Mouse (Mus musculus): ENCODE data around the gene AC140267.1. TPM values are rescaled to one million over a fixed set of nuclear protein-coding genes. Genes with fewer than 3 reads are reported as not detected.

Gene AC140267.1
- polyA plus RNA-seq, 1 experiment from 2014 or later: not detected

DNA sequence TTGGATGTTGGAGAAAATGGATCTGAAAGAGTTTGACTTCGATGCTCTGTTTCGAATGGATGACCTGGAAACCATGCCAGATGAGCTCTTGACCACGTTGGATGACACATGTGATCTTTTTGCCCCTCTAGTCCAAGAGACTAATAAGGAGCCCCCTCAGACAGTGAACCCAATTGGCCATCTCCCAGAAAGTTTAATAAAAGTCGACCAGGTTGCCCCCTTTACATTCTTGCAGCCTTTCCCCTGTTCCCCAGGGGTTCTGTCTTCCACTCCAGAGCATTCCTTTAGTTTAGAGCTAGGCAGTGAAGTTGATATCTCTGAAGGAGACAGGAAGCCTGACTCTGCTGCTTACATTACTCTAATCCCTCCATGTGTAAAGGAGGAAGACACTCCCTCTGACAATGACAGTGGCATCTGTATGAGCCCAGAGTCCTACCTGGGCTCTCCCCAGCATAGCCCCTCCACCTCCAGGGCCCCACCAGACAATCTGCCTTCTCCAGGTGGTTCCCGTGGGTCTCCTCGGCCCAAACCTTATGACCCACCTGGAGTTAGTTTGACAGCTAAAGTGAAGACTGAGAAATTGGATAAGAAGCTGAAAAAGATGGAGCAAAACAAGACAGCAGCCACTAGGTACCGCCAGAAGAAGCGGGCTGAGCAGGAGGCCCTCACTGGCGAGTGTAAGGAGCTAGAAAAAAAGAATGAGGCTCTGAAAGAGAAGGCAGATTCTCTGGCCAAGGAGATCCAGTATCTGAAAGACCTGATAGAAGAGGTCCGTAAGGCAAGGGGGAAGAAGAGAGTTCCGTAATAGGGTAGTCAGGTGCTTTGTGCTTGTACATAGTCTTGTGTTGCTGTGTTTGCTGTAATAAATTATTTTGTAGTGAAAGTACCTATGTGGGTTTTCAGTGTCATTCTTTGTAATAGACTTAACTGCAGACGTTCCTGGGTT lies 21.3 kb downstream of the AC140267.1 start:
- H3K4me3 ChIP-seq (replicated peaks): peak overlapping the region; percentile 73
- H3K4me2 ChIP-seq (replicated peaks): peak overlapping the region; percentile 81
- peaks cover 21% of the 10 kb centered on the region for H3K36me3 ChIP-seq
- 51% methylated on average over 12 of the region's 12 CpGs for WGBS
- no peak for ATAC-seq
- H3K9me3 ChIP-seq: no peaks in the 10 kb centered on the region
- H3K9ac ChIP-seq: peak overlapping the region; percentile 96
- H3K27me3 ChIP-seq (replicated peaks): no peaks in the 10 kb centered on the region
- H3K27ac ChIP-seq: peak overlapping the region; percentile 99
- H3K4me1 ChIP-seq (replicated peaks): peaks cover 41% of the 10 kb centered on the region

DNA sequence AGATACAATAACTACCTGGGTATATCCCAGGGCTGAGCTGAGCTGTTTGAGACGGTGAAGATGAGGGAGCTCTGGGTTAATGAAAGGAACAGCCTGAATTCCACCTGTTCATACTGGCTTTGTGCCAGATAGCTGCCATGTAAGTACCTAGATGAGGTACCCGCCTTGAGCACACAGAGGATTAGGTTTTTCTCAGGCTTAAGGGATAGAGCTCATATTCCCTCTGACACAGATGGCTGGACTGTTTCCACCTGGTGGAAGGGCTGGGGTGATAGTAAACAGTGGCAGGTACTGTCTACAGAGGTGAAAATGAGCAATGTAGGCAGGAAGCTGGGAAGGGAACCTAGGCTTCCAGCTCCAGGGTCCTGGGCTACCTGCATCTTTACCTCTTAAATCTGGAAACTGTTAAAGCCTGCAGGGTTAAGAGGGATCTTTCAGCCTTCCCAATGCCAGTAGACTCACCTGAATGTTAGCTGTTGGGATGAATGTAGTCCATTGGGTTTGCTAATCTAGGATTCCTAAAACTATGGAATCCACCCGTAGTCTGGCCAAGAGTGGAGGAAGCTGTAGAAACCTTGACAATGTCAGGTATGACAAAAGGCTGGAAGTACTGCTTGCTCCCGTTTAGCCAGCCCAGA lies 22.1 kb downstream of the AC140267.1 start:
- no peak for ATAC-seq
- H3K9ac ChIP-seq: peak overlapping the region; percentile 96; the same call in 1 of the 2 replicates
- H3K27ac ChIP-seq: peak overlapping the region; percentile 99
- H3K4me3 ChIP-seq (replicated peaks): no peak overlapping the region
- H3K4me2 ChIP-seq (replicated peaks): peak overlapping the region; percentile 81
- WGBS: 24% methylated on average over 4 of the region's 4 CpGs
- no peaks in the 10 kb centered on the region for H3K9me3 ChIP-seq
- H3K36me3 ChIP-seq: peaks cover 21% of the 10 kb centered on the region
- H3K4me1 ChIP-seq (replicated peaks): peaks cover 45% of the 10 kb centered on the region
- H3K27me3 ChIP-seq (replicated peaks): no peaks in the 10 kb centered on the region

DNA sequence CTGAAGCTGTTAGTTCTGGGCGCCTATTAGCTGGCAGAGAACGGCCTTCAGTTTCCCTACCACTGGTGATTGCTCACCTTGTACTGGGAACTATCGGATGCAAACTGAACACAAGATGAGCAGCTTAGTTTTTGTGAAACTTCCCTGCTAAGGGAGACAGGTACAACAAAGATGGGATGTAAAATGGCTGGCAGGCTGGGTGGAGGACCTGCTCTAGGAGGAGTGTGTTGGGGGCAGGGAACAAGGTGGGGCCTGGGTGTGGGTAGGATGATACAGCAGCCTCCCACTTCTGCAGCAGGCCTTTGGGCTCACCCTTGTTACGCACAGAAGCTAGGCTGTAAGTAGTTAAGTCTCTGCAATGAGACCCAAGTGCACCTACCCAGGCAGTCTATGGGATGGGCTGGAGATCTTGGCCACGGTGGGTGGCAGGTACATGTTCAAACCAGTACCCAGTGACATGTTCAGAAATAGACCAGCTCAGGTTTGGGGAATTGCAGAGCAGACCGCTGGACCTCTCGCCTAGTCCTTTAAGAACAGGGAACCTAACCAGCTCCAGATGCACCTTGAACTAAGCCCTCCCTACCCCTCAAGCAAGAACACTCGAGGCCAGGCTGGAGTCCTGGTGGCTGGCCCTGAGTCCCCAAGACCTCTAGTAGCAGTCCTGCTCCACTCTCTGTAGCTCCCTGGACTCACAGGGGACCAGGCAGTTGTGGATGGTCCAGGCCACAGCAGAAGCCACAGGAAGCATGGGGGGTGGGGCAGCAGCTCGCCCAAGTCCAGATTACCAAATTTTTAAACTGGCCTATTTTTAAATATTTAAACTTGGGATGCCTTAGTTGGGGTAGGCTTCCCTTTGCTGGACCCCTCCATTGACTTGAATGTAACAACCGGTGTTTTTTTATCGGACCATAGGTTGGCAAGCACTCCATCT lies 22.9 kb downstream of the AC140267.1 start:
- peaks cover 50% of the 10 kb centered on the region for H3K4me1 ChIP-seq (replicated peaks)
- peaks cover 21% of the 10 kb centered on the region for H3K36me3 ChIP-seq
- no peak overlapping the region for H3K4me3 ChIP-seq (replicated peaks)
- 53% methylated on average over 11 of the region's 11 CpGs for WGBS
- no peak overlapping the region for H3K9ac ChIP-seq
- ATAC-seq: no peak
- H3K4me2 ChIP-seq (replicated peaks): 0 out of 2 replicates have a peak overlapping the region, but pooled peaks have one; percentile 9
- H3K9me3 ChIP-seq: no peaks in the 10 kb centered on the region
- H3K27me3 ChIP-seq (replicated peaks): no peaks in the 10 kb centered on the region
- peak overlapping the region; percentile 99 for H3K27ac ChIP-seq

DNA sequence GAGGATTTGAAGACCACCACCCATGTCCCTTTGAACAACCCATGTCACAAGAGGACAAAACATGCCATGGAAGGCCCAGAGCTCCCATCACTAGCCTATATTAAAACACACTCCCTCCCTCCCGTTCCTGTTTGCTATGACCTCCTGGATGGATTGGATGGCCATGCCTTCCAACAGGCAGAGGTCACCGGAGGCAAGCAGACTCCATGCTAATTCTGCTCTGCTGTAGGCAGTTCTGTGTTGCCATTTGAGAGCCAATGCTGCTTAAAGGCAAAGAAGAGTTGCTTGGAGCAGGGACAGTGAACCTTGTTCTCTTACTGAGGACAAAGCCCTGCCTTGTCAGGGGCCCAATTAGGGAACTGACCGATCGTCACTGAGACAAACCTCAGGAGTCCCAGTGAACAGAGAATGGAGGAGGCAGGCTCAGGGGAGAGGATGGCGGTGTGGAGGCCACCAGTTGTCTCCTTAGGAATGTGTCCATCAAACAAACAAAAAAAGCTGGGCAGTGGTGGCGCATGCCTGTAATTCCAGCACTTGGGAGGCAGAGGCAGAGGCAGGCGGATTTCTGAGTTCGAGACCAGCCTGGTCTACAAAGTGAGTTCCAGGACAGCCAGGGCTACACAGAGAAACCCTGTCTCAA lies 23.9 kb downstream of the AC140267.1 start:
- Histone ChIP-seq H3K4me2 (replicated peaks) (no peak overlapping the region), H3K4me1 (replicated peaks) (peaks cover 45% of the 10 kb centered on the region), H3K9me3 (no peaks in the 10 kb centered on the region), H3K27ac (peak overlapping the region; percentile 45), H3K36me3 (peaks cover 21% of the 10 kb centered on the region), H3K9ac (no peak overlapping the region), H3K27me3 (replicated peaks) (no peaks in the 10 kb centered on the region), H3K4me3 (replicated peaks) (no peak overlapping the region)
- 73% methylated on average over 8 of the region's 8 CpGs for WGBS
- ATAC-seq: no peak

DNA sequence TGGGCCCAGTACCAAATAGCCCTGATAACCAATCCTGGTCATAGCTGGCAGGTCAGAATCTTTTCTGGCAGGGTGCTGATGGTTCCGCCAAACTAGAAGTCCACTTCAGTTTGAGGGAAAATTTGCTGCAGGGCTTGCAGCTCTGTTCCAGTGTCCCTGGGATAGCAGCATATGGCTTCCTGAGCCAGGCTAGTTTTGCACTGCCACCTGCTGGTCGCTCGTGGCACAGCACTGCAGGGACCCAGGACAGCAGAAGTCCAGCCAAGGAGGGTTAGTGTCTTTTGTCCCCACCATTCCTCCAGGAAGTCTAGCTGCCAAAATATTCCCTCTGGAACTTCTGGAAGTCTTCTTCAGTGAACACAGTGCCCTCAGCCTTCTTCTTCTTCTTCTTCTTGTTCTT lies 25.0 kb downstream of the AC140267.1 start:
- no peak for ATAC-seq
- Histone ChIP-seq H3K9ac (no peak overlapping the region), H3K36me3 (peaks cover 21% of the 10 kb centered on the region), H3K4me2 (replicated peaks) (no peak overlapping the region), H3K27me3 (replicated peaks) (no peaks in the 10 kb centered on the region), H3K4me1 (replicated peaks) (peaks cover 45% of the 10 kb centered on the region), H3K4me3 (replicated peaks) (no peak overlapping the region), H3K9me3 (no peaks in the 10 kb centered on the region), H3K27ac (no peak overlapping the region)
- 14% methylated on average over 3 of the region's 3 CpGs for WGBS

DNA sequence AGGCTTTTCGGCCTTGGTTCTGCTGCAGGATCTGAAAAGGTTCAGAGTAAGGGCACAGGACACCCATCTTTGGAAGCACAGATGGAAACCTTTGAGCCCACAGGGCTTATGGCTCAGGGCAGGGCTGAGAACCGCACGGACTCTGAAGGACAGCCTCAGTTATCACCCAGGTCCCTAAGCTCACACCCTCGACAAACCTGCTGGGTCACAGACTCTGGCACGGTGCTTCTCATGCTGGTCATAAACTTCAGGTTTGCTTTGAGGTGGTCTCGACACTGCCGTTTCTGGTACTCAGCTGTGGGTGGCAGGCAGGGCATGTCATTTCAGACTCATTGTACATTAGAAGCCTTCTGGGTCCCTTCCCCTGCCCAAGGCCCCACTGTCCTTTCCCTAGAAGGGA lies 25.5 kb downstream of the AC140267.1 start:
- Histone ChIP-seq H3K9ac (no peak overlapping the region), H3K4me3 (replicated peaks) (no peak overlapping the region), H3K27ac (no peak overlapping the region), H3K4me2 (replicated peaks) (no peak overlapping the region), H3K36me3 (peaks cover 21% of the 10 kb centered on the region), H3K4me1 (replicated peaks) (peaks cover 45% of the 10 kb centered on the region), H3K9me3 (no peaks in the 10 kb centered on the region), H3K27me3 (replicated peaks) (no peaks in the 10 kb centered on the region)
- no peak for ATAC-seq
- WGBS: 79% methylated on average over 7 of the region's 7 CpGs

DNA sequence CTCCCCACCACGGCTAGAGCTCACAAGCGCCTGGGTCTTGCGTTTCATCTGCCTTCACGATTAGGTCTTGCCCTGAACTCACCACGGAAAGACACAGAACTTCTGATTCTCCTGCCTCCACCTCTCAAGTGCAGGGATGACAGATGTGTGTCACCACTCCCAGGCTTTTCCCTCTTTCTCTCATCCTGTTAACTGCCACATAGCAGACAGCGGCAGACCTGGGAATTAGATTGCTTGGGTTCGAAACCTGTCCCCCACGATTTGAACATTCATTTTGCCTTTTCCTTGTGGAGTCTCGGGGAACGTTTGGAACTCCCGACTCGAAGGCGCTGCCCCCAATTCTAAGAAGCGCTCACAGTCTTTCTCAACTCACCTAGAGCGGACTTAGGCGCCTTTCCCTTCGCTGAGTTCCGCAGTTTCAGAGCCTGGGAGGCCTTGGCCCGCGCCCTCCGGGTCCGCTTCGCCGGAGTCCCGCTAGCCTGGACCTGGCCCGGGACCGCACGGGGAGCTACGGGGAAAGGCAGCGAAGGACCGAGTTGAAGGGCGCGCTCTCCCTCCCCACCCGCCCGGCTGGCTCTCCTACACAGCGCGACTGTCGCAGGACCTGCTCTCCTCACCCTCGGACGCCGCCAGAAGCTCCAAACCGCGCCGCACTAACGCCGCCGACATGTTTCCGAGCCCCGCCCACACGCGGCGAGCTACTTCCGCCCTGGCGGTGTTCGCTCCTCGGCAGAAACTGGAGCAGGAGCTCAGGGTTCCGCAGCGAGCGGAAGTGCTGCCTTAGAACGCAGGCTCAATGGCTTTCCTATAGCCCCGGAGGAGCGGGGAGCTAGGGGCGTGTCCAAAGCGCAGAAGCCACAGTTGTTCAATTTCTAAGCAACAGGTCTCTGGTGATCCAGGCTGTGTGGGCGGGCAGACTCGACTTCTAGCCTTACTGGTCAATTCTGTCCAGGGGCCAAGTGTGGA lies 28.3 kb downstream of the AC140267.1 start, which contains the start of gene Rps19bp1:
Rps19bp1 (minus strand) TSS at position 706 of the 966 bp plus-strand sequence.
- peak; percentile 95 for ATAC-seq
- peak within 1 kb of the TSS; percentile 29 for H3K27ac ChIP-seq

DNA sequence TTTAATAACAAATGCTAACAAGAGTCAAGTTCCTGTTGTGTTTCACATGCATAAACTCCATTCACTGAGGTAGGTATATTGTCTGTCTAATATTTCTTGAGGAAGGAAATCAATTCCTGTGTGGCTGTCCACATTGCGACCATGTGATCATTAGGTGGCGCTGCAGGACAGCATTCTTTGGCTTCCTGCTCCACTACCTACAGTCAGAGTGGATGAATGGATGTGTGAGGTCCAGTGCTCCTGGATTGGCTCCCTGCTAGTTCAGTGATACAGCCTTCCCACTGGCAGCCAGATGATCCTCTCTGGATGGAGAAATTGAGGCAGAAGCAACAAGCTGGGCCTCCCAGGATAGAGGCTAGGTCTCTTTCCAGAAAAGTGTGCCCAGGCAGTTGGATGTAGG lies 30.6 kb downstream of the AC140267.1 start:
- no peak overlapping the region for H3K4me2 ChIP-seq (replicated peaks)
- H3K9me3 ChIP-seq: no peaks in the 10 kb centered on the region
- H3K27me3 ChIP-seq (replicated peaks): no peaks in the 10 kb centered on the region
- H3K4me3 ChIP-seq (replicated peaks): no peak overlapping the region
- no peak overlapping the region for H3K27ac ChIP-seq
- H3K36me3 ChIP-seq: no peaks in the 10 kb centered on the region
- 0% methylated on average over 2 of the region's 2 CpGs for WGBS
- peaks cover 14% of the 10 kb centered on the region for H3K4me1 ChIP-seq (replicated peaks)
- H3K9ac ChIP-seq: no peak overlapping the region
- ATAC-seq: no peak

More for the DNA sequence above, 28.3 kb downstream of the AC140267.1 start, which contains the start of gene Rps19bp1:
- Histone ChIP-seq H3K27me3 (replicated peaks) (no peaks in the 10 kb centered on the region), H3K4me1 (replicated peaks) (peaks cover 20% of the 10 kb centered on the region), H3K9me3 (no peaks in the 10 kb centered on the region), H3K36me3 (peaks cover 4% of the 10 kb centered on the region; the same call in 1 of the 2 replicates), H3K4me2 (replicated peaks) (peak within 1 kb of the TSS; percentile 58), H3K9ac (peak within 1 kb of the TSS; percentile 78), H3K4me3 (replicated peaks) (peak within 1 kb of the TSS; percentile 71)
- under 1% methylated on average over 66 of the region's 66 CpGs for WGBS

DNA sequence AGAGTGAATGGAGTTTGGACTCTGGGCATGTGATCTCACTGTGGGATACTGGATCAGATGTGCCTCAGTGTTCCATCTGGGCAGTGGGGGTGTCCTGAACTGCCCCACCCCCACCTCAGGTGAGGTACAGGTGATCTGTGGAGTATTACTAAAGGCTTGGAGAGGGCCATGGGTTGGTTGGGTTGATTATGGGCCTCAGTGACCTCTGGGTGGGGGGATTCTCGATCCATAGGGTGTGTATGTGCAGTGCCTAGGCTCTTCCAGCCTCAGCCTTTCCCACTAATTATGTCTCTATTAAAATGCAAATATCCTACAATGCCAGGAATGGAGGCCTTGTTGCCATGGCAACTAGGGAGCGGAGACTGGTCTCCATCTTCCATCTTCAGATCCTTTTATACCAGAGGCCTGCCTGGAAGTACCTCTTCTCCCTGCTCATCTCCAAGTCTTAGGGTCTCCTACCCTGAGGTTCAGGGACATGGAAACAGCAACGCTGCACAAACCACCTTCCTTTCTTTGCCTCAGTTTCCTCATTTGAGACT lies 36.3 kb downstream of the AC140267.1 start:
- H3K27ac ChIP-seq: no peak overlapping the region
- WGBS: 75% methylated on average over 3 of the region's 3 CpGs
- ATAC-seq: no peak

DNA sequence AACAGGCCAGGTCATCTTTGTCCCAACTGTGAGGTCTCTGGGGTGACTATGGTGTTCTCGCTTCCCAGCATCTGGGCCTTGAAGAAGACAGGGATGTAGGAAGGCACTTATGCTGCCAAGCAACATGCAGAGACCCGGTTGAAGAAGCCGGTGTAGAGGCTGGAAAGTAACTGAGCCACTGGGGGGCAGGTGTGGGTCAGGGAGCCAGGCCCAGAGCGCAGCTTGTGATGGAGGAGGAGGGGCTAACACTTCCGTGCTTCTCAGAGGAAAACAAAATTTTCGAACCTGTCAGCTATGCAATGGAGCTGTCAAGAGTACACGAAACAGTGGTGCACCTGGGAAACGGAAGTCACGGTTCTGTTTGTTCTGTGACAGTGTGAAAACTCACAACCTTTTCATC lies 41.5 kb downstream of the AC140267.1 start:
- WGBS: 45% methylated on average over 9 of the region's 9 CpGs
- no peak overlapping the region for H3K9ac ChIP-seq
- no peak for ATAC-seq

More for the DNA sequence above, 36.3 kb downstream of the AC140267.1 start:
- 0 out of 2 replicates have a peak, but pooled peaks cover 6% of the 10 kb centered on the region for H3K27me3 ChIP-seq (replicated peaks)
- H3K36me3 ChIP-seq: no peaks in the 10 kb centered on the region
- H3K9me3 ChIP-seq: no peaks in the 10 kb centered on the region
- H3K9ac ChIP-seq: no peak overlapping the region
- no peak overlapping the region for H3K4me3 ChIP-seq (replicated peaks)
- no peaks in the 10 kb centered on the region for H3K4me1 ChIP-seq (replicated peaks)
- no peak overlapping the region for H3K4me2 ChIP-seq (replicated peaks)

More for the DNA sequence above, 41.5 kb downstream of the AC140267.1 start:
- Histone ChIP-seq H3K4me1 (replicated peaks) (no peaks in the 10 kb centered on the region), H3K9me3 (no peaks in the 10 kb centered on the region), H3K4me3 (replicated peaks) (no peak overlapping the region), H3K36me3 (no peaks in the 10 kb centered on the region), H3K27ac (no peak overlapping the region), H3K27me3 (replicated peaks) (peaks cover 9% of the 10 kb centered on the region; the same call in 1 of the 2 replicates), H3K4me2 (replicated peaks) (no peak overlapping the region)

All from intestine, embryonic 15.5 days (tissue).